Mouse (Mus musculus) olfactory bulb, adult 2 months (tissue): ENCODE data around the gene Dlg2.

Source experiments
- CTCF ChIP-seq: fragments of 200-500 bp; IDR thresholded peaks from 2 replicates; pipeline ENCODE4 v1.5.1; 2012; ENCODE audit warnings: low read depth, mild to moderate bottlenecking, low read length, moderate library complexity; ENCODE audit not compliant: insufficient read depth
- POLR2A ChIP-seq: fragments of 200-500 bp; IDR thresholded peaks from 2 replicates; pipeline ENCODE4 v1.6.1; 2012; ENCODE audit warnings: mild to moderate bottlenecking, low read depth, low read length, moderate library complexity; ENCODE audit not compliant: insufficient read depth

DNA sequence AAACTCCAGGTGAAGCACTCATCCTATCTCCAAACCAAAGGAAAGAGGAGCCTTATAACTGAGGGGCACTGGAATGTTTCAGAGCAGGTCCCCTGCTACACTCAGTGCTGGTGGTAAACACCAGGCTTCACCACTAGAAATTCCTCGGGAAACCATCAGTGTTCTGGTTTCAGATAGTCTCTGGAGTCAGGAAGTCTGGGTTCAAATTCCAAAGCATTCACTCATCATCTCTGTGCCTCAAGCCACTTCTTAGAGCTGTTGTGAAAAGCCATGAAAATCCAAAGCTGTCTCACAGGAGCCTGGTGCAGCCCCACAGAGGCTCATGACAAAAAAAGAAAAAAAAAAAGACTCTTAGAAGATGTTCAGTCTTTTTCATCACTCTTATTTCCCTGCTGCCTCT, 1369.3 kb downstream of the Dlg2 start:
- TF ChIP-seq CTCF (no peak), POLR2A (no peak)
